Mouse (Mus musculus): ENCODE measurements around the gene Ptbp1. TPM values are rescaled to one million over a fixed set of nuclear protein-coding genes. Genes with fewer than 3 reads are reported as not detected.

The Ptbp1 gene
- polyA plus RNA-seq, 2 experiments from 2014 or later: 103 to 274 TPM

DNA sequence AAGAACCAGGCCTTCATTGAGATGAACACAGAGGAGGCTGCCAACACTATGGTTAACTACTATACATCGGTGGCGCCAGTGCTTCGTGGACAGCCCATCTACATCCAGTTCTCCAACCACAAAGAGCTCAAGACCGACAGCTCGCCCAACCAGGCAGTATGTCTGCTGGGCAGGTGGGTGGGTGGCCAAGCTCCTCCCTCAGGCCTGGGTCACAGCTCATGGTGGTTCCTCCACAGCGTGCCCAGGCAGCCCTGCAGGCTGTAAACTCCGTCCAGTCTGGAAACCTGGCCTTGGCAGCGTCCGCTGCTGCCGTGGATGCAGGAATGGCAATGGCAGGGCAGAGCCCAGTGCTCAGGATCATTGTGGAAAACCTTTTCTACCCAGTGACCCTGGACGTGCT is 4.9 kb downstream of the Ptbp1 start:
- no peak for ATAC-seq

DNA sequence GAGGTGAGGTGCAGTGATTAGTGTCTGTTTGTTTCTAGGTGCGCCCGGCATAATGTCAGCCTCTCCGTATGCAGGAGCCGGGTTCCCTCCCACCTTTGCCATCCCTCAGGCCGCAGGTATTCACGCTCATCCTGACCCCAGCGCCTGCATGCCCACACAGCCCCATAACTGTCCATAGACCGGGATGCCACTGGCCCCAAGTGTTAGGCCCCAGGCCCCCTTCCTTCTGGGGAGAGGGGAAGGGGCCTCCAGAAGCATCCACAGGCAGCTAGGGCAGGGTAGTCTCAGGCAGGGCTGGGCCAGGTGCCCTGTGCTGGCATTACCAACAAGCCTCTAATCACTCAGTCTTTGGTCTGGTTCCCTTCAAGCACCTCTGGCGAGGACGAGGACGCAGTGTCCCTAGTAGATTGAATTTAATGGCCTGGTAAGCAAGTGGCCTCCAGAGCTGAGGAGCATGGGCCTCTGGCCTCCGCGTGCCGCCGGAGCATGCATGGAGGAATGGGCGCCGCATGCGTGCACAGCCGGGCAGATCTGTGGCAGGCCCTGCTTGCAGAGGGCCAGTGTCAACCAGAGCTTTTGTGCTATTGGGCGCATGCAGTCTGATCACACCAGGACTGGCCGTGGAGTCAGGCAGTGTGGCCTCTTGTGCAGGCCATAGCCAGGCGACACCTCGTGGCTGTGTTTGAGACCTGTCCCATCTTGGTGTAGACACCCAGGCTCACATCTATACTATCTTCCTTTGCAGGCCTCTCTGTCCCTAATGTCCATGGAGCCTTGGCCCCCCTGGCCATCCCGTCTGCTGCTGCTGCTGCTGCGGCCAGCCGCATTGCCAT is 6.1 kb downstream of the Ptbp1 start:
- no peak for ATAC-seq

DNA sequence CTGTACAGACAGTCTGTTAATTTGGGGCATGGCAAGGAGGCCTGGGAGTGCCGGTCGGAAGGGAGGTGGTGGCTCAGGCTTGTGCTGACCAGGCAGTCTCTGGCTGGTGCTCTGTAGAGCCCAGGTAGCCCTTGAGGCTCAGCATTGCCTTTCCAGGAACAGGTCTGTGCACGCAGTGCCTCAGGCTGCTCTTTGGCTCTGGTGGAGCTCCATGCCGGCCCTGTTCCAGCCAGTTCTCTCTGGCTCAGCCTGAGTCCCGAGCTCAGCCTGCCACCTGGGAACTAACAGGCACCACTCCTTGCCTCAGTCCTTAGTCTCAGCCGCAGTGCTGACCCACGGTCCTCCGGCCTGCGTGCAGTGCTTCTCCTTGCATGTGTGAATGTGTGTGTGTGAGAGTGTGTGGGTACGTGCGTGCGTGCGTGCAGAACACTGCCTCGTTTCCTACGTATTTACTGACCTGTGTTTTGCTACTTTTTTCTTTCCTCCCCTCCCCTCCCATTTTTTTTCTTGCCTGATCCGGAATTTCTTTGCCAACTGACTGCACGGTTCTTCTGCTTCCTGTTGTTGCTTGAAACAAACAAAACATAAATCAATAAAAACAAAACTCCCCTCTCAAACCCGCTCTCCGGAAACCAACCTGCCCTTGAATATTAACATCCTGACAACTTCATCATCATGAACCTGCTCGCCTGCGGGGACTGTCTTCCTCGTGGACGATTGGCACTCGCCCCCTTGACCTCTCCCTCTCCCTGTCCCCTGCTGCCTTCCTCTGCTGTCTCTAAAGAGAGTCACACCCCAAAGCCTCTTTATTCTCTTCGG is 7.2 kb downstream of the Ptbp1 start:
- no peak for ATAC-seq

GRCm38 (mm10) chr10:79862049-79862788 is 8.0 kb downstream of the Ptbp1 start:
- ATAC-seq: no peak

- ATAC-seq: no peak
These were observed 8.7 kb downstream of the Ptbp1 start for GRCm38 (mm10) chr10:79862925-79863324.

DNA sequence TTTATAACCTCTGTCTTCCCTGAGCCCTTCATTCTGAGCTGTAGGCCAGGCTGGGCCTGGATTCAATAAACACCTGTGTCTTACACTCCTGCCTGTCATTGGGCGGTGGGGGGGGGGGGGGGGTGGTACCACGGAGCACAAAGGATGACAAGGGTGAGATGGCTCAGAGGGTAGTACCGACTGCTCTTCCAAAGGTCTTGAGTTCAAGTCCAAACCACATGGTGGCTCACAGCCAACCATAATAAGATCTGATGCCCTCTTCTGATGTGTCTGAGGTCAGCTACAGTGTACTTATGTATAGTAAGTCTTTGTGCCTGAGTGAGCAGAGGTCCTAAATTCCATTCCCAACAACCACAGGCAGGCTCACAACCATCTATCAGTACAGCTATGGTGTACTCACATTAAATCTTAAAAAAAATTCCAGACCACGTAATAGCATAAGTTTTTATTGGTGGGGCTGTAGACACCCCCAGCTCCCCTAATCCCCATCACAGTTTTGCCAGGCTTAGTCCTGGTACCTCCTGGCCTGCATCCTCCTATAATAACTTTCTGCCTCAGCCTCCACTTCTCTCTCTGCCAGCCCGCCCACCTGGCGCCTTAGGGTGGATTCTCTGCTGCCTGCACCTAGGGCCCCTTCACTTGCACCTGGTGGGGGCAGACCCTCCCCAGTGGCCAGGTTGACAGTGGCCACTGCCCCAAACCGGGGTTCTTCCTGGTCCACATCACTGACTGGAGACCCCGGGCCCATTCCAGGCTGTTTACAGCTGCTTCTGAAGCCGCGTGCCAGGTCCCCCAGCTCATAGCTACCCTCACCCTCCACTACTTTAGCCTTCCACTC is 10.3 kb downstream of the Ptbp1 start:
- ATAC-seq: no peak

- no peak for ATAC-seq
These were observed 11.0 kb downstream of the Ptbp1 start for GRCm38 (mm10) chr10:79865189-79865601.

DNA sequence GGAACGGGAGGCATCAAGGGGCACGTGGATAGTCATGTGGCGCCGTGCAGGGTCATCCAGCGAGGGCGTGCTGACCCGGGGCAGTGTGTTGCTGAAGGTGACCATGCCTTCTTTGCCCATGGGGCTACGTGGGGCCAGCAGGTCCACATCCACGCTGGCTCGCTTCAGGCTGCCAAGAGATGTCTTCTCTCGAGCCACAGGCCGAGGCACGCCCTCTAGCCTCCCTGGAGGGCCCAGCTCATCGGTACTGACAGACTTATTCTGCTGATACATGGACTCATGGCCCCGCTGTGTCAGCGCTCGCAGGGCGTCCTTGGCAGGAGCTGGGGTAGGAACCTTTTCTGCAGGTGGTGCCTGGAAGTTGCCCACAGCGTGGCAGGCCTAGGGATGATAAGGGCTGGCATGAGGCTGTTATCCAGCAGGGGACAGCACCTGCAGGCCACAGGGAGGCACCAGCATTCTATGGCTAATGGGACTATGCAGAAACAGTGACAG is 11.6 kb downstream of the Ptbp1 start:
- ATAC-seq: no peak

DNA sequence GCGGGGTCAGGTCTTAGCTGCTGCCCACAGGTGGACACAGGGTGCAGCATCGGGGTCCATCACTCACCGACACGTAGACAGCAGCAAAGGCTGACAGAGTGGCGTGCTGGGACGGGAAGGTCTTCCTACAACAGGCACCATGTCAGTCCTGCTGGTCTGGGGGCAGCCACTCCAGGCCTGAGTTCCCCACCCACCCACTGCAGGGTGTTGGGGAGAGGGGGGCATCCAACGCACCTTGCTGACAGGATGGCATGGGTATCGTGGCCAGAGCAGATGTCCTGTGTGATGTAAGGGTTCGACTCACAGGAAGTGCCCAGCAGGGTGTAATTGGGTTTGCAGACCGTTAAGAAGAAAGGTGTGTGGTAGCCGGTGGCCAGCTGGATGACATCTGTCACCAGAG is 12.4 kb downstream of the Ptbp1 start:
- no peak for ATAC-seq

DNA sequence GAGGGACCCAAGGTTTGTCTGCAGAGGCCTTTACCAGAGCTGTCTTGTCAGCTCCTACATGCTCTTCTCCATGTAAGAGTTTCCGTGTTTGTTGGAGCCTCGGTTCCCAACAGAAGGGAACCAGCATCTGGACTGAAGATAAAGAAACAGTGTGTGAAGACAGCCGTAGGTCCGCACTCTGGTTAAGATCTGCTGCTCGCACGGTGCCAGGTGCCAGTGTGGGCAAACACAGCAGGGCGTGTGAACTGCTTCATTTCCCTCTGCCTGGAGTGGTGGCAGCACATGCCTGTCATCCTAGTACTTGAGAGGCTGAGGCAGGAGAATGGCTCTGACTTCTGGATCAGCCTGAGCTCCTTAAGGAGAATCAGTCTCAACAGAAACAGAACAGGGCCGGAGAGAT is 17.6 kb downstream of the Ptbp1 start:
- ATAC-seq: no peak

DNA sequence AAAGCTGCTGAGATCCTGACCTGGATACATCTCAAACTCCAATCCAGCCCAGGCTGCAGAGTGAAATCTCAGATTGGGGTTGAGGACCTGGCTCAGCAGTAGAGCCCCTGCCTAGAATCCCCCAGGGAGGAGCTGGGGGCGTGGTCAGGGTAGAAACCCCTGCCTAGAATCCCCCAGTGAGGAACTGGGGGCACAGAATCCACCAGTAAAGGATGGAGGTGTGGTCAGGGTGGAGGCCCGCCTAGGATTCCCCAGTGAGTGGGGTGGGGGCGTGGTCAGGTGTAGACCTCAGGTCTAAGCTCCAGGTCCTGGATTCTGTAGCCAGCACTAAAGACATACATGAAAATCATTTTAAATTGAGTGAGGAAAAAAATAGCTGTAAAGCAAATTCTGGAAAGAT is 18.6 kb downstream of the Ptbp1 start:
- no peak for ATAC-seq

DNA sequence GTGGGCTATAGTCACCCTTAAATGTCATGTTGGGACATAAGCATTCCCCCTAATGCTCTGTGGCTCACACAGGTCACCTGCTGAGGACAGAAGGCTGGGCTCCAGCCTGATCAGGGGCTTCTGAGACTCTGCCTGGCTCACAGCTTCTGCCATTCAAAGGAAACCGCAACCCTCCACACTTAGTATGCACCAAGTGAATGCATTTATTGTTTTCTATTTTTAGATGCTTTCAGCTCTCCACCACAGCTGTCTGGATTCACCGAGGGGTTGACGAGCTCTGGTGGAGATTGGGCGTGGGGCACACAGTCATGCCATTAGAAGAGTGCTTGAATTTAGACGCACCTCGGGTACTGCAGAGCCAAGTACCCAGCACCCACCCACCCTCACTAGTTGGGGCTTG is 19.1 kb downstream of the Ptbp1 start:
- ATAC-seq: no peak

GRCm38 (mm10) chr10:79873715-79874289 is 19.6 kb downstream of the Ptbp1 start:
- ATAC-seq: no peak

GRCm38 (mm10) chr10:79874290-79874862 is 20.1 kb downstream of the Ptbp1 start, which contains the start of the genes Prtn3 and Plppr3:
Gene Prtn3 (plus strand): TSS chr10:79874476.
Gene Plppr3 (minus strand): TSS chr10:79874634.
- no peak for ATAC-seq

- ATAC-seq: no peak
These were observed 22.9 kb downstream of the Ptbp1 start for GRCm38 (mm10) chr10:79877174-79877573.

- ATAC-seq: no peak
These were observed 23.5 kb downstream of the Ptbp1 start for GRCm38 (mm10) chr10:79877757-79878156.

DNA sequence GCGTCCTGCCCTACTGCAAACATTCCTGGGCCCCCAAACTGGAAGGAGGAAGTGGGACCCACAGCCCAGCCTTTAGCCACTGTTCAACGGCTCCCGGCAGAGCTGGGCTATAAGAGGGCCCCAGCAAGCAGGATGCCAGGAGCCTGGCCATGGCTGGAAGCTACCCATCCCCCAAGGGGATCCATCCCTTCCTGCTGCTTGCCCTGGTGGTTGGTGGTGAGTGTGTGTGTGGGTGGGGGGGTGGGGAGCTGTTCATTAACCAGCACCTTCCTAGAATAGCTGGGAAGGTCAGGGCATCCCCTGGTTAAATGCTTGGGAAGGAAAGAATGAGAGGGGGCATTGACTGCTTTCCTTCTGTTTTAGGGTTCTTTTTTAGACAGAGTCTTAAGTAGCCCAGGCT is 25.3 kb downstream of the Ptbp1 start:
- no peak for ATAC-seq

DNA sequence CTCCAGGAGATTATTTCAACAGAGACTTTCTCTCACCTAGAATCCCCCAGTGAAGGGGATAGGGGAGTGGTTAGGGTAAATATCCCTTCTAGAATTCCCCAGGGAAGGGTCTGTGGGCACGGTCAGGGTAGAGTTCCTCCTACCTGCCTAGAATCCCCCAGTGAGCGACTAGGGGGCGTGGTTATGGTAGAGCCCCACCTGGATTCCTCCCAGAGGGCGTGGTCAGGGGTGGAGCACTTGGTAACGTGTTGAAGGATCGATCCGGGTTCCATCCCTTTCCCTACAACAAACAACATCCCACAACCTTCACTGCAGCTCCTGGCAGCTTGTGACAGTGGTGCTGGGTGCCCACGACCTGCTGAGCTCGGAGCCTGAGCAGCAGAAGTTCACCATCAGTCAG is 26.5 kb downstream of the Ptbp1 start:
- ATAC-seq: no peak

- ATAC-seq: no peak
These were observed 27.8 kb downstream of the Ptbp1 start for GRCm38 (mm10) chr10:79881981-79882380.

DNA sequence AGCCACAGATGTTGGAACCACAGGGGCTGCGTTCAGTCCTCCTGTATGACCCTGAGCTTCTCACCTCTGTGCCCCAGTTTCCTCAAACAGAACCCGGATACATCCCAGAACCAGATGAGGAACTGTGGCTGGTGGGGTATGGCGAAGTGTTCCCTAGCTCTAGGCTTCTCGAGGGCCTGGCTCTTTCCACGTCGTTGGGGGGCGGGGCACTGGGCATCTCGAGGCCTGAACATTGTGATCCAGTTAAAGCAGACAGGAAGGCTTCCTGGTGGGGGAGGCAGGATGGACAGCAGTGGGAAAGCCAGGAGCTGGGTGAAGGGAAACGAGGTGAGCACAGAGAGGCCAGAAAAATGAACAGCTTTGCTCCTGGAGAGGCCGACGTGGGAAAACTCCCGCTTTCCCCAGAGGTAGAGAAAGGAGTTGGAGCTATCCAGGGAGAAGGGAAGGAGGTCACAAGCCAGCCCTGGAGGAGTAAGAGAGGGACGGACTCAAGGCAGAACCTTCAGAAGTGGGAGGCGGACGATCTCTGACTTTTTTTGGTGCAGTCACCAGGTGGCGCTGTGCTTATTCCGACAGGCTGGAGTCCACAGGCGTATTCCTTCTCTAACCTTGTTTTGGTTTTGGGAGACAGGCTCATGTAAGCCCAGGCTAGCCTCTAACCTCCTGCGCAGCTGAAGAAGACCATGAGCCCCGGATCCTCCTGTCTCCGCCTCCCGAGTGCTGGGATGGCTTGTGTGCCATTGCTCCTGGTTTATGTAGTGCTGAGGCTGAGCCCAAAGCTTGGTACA is 29.3 kb downstream of the Ptbp1 start:
- ATAC-seq: peak; percentile 53

All from CD4-positive, CD25-positive, alpha-beta regulatory T cell, adult 4 months (primary cell).